Mouse (Mus musculus) midbrain, embryonic 13.5 days (tissue): ENCODE measurements around the gene Fam117b. TPM values are rescaled to one million over a fixed set of nuclear protein-coding genes. Genes with fewer than 3 reads are reported as not detected.

Experiments
- ATAC-seq: fragments of 200-750 bp; cut with Nextera tagmentation; 2 replicates; pipeline ENCODE4 v1.8.0; 2017; ENCODE audit warnings: mild to moderate bottlenecking, moderate TSS enrichment, moderate library complexity
- H3K27ac ChIP-seq: fragments of 300-500 bp; sonication (generic); 2 replicates; pipeline ENCODE4 v1.5.1; 2015; ENCODE audit warnings: inconsistent platforms, mild to moderate bottlenecking, moderate library complexity
- H3K27me3 ChIP-seq: fragments of 300-500 bp; sonication (generic); 2 replicates; pipeline ENCODE4 v1.6.1; 2015; ENCODE audit warnings: mild to moderate bottlenecking, inconsistent platforms
- H3K36me3 ChIP-seq: fragments of 300-500 bp; sonication (generic); 2 replicates; pipeline ENCODE4 v1.6.1; 2015; ENCODE audit warnings: mild to moderate bottlenecking, inconsistent platforms
- H3K4me1 ChIP-seq: fragments of 300-500 bp; sonication (generic); replicated peaks from 2 replicates; pipeline ENCODE4 v1.6.1; 2015; ENCODE audit warnings: inconsistent platforms
- H3K4me2 ChIP-seq: fragments of 300-500 bp; sonication (generic); replicated peaks from 2 replicates; pipeline ENCODE4 v1.6.1; 2015; ENCODE audit warnings: moderate library complexity, mild to moderate bottlenecking, inconsistent platforms
- H3K4me3 ChIP-seq: fragments of 300-500 bp; sonication (generic); replicated peaks from 2 replicates; pipeline ENCODE4 v1.5.1; 2015; ENCODE audit warnings: mild to moderate bottlenecking, inconsistent platforms
- H3K9ac ChIP-seq: fragments of 300-500 bp; sonication (generic); replicated peaks from 2 replicates; pipeline ENCODE4 v1.6.1; 2015; ENCODE audit warnings: mild to moderate bottlenecking, inconsistent platforms
- H3K9me3 ChIP-seq: fragments of 300-500 bp; sonication (generic); 2 replicates; pipeline ENCODE4 v1.6.1; 2016; ENCODE audit warnings: mild to moderate bottlenecking, inconsistent platforms
- WGBS: fragments of 180-500 bp; shearing (Covaris S2); methylation state at CpG from one replicate; pipeline ENCODE4 v1.1.7; 2015; 5-methylcytosine and 5-hydroxymethylcytosine counted together
- polyA plus RNA-seq: library from polyadenylated mRNA; unstranded; fragments of >200 nt; fragmentation: Nextera tagmentation; extraction: Ambion mirVana; gene quantifications from 2 replicates; pipeline ENCODE4 v1.2.1, GENCODE M21; 2015

Fam117b gene
- polyA plus RNA-seq, 1 experiment from 2014 or later, result 29.1 TPM

DNA sequence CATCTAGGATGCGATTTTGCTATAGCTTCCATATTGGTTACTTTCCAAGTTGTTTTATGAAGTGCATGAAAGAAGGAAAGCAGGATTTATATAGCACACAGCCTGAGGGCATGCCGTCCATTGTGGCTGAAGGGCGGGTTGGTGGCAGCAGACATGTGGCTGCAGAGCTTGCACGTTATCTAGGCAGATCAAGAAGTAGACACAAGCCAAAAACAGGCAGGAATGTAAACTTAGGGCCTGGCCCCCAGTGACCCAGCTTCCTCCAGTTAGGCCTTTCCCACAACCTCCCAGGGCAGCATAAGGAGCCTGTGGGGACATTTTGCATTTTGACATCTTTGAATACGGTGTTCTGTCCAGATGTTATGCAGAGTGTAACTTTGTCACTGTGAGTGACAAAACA is 31.0 kb downstream of the Fam117b start:
- Histone ChIP-seq H3K9me3 (no peaks in the 10 kb centered on the region), H3K36me3 (no peaks in the 10 kb centered on the region; the same call in 1 of the 2 replicates), H3K27me3 (no peaks in the 10 kb centered on the region), H3K27ac (no peak overlapping the region), H3K4me3 (no peak overlapping the region), H3K4me2 (no peak overlapping the region), H3K4me1 (peaks cover 7% of the 10 kb centered on the region), H3K9ac (no peak overlapping the region)
- WGBS, result 76% methylated on average over 5 of the region's 5 CpGs
- no peak for ATAC-seq

DNA sequence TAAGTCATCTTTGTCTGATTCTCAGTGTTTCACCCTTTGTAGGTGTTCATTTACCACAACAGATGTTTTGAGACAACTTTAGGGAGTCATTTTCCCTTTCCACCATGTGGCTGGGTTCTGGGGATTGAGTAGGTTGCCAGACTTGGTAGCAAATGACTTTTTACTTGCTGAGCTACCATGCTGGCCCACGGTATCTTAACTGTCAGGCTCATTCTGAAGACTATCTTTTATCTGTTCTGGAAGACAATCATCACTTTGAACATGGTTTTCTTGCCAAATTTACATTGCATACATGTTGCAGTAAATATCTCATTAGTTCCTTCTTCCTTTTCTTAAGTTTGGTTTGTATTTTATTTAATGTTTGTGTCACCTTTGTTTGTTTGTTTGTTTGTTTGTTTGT is 33.2 kb downstream of the Fam117b start:
- WGBS, result 82% methylated on average over 1 of the region's 1 CpGs
- peaks cover 7% of the 10 kb centered on the region for H3K4me1 ChIP-seq
- H3K36me3 ChIP-seq, result peaks cover 11% of the 10 kb centered on the region

GRCm38 (mm10) chr1:59947509-59947908 is 34.7 kb downstream of the Fam117b start:
- Histone ChIP-seq H3K36me3 (peaks cover 11% of the 10 kb centered on the region), H3K4me3 (no peak overlapping the region), H3K4me1 (peaks cover 7% of the 10 kb centered on the region), H3K9ac (no peak overlapping the region), H3K9me3 (no peaks in the 10 kb centered on the region), H3K4me2 (no peak overlapping the region), H3K27ac (no peak overlapping the region), H3K27me3 (no peaks in the 10 kb centered on the region)
- ATAC-seq, result no peak
- WGBS, result 100% methylated on average over 4 of the region's 4 CpGs

More for the DNA sequence above, 33.2 kb downstream of the Fam117b start:
- Histone ChIP-seq H3K27me3 (no peaks in the 10 kb centered on the region), H3K9me3 (no peaks in the 10 kb centered on the region), H3K4me3 (no peak overlapping the region), H3K9ac (no peak overlapping the region), H3K27ac (no peak overlapping the region), H3K4me2 (no peak overlapping the region)
- ATAC-seq, result no peak

- Histone ChIP-seq H3K27me3 (no peaks in the 10 kb centered on the region), H3K27ac (no peak overlapping the region), H3K36me3 (peaks cover 28% of the 10 kb centered on the region), H3K9ac (no peak overlapping the region), H3K4me1 (no peaks in the 10 kb centered on the region), H3K4me3 (no peak overlapping the region), H3K9me3 (no peaks in the 10 kb centered on the region), H3K4me2 (no peak overlapping the region)
- WGBS, result 83% methylated on average over 3 of the region's 3 CpGs
- ATAC-seq, result no peak
Observed at GRCm38 (mm10) chr1:59957206-59957605, 44.4 kb downstream of the Fam117b start.

DNA sequence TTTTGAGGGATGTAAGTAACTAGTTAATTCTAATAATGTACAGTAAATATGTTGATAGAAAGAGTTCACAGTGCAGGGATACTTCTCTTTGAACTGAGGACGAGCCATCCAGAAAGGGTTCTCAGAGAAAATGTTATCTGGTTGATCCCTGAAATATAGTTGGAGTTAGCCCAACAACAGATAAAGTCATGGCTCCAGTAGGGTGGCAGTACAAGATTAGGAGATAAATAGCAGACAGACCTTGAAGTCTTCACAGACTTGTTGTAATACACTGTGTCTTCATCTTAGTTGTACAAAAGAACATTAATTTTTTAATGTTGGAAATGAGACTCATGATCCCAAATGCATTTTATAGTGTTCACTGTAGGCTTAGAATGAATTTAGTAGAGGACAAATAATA is 47.1 kb downstream of the Fam117b start:
- WGBS, result 98% methylated on average over 1 of the region's 1 CpGs
- Histone ChIP-seq H3K27me3 (no peaks in the 10 kb centered on the region), H3K36me3 (peaks cover 45% of the 10 kb centered on the region), H3K9me3 (no peaks in the 10 kb centered on the region), H3K27ac (no peak overlapping the region), H3K4me1 (no peaks in the 10 kb centered on the region), H3K9ac (no peak overlapping the region), H3K4me3 (no peak overlapping the region), H3K4me2 (no peak overlapping the region)
- ATAC-seq, result no peak

DNA sequence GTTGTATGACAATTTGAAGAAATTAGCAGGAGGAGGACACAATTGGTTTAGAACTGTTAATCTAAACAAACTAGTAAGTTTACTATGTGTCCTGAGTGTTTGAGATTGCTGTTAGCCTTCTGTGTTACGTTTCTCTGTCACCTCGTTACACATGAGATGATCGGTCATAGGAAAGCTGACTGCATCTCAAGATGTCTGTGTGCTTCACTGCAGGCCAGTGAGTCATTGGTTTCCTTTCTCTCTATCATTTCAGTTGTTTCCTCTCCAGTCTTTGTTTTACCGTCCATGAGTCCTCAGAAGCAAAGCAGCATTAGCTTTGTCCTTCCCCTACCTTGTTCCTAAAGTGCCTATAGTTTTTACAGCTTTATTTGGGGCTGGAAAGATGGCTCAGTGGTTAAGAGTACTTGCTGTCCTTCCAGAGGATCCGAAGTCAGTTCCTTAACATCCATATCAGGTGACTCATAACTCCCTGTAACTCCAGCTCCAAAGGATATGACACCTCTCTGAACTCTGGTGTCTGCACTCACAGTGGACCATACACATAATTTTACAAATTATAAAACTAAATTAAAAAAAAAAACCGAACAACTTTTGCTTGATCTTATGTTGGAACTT is 53.5 kb downstream of the Fam117b start:
- Histone ChIP-seq H3K9ac (no peak overlapping the region), H3K9me3 (no peaks in the 10 kb centered on the region), H3K4me1 (no peaks in the 10 kb centered on the region), H3K4me3 (no peak overlapping the region), H3K36me3 (peaks cover 52% of the 10 kb centered on the region), H3K4me2 (no peak overlapping the region), H3K27me3 (no peaks in the 10 kb centered on the region), H3K27ac (no peak overlapping the region)
- WGBS, result 88% methylated on average over 6 of the region's 6 CpGs
- no peak for ATAC-seq

DNA sequence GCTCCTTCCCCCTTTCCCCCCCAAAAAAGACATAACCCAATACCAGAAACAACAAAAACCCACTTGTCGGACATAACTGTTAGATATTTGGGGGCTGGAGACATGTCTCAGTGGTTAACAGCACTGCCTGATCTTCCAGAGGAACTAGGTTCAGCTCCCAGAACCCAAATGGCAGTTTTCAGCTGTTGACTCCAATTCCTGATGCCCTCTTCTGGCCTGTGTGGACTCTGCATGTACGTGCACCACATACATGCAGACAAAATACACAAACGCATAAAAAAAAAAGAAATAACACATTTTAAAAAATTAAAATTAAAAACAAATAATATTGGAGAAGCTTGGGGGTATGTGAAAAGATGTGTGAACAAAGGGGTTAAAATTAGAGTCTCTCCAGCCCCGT is 54.5 kb downstream of the Fam117b start:
- Histone ChIP-seq H3K36me3 (peaks cover 51% of the 10 kb centered on the region), H3K27ac (no peak overlapping the region), H3K9ac (no peak overlapping the region), H3K4me3 (no peak overlapping the region), H3K27me3 (no peaks in the 10 kb centered on the region), H3K4me2 (no peak overlapping the region), H3K4me1 (no peaks in the 10 kb centered on the region), H3K9me3 (no peaks in the 10 kb centered on the region)
- ATAC-seq, result no peak
- 92% methylated on average over 4 of the region's 4 CpGs for WGBS

- Histone ChIP-seq H3K9ac (no peak overlapping the region), H3K27ac (no peak overlapping the region), H3K27me3 (no peaks in the 10 kb centered on the region), H3K9me3 (no peaks in the 10 kb centered on the region), H3K36me3 (peaks cover 53% of the 10 kb centered on the region), H3K4me2 (no peak overlapping the region), H3K4me3 (no peak overlapping the region), H3K4me1 (no peaks in the 10 kb centered on the region)
- ATAC-seq, result no peak
Observed at GRCm38 (mm10) chr1:59986626-59987025, 73.8 kb downstream of the Fam117b start.

DNA sequence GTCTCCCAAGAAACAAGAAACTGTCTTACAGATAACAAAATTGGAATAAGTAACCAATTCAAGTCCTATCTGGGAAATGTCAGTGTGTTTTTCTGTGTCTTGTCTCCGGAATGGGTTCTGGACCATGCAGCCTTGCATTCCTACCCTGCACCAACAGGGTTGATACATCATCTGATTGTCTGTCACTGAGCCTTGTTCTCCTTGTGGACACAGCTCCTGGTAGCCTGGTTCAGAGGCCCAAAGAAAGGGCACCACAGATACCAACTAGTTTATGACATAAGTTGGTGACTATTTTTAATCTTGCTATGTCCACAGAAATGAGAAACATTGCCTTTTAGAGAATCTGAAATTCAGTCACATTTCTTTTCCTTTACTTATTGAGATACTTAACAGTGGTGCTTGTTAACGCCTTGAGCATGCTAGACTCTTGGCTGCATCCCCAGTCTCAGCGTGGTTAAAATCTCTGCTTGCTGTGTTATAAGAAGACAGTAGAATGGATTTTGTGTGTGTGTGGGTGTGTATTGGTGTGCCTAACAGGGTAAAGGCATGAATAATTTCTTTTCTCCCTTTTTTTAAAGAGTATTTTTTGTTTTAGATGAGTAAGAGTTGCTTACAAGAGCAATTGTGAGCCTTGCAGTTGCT is 74.7 kb downstream of the Fam117b start:
- WGBS, result 95% methylated on average over 3 of the region's 3 CpGs
- H3K9ac ChIP-seq, result no peak overlapping the region
- H3K27ac ChIP-seq, result no peak overlapping the region
- no peaks in the 10 kb centered on the region for H3K9me3 ChIP-seq
- H3K4me2 ChIP-seq, result no peak overlapping the region
- H3K4me1 ChIP-seq, result no peaks in the 10 kb centered on the region
- ATAC-seq, result no peak
- H3K27me3 ChIP-seq, result no peaks in the 10 kb centered on the region
- H3K36me3 ChIP-seq, result peaks cover 53% of the 10 kb centered on the region
- H3K4me3 ChIP-seq, result no peak overlapping the region

GRCm38 (mm10) chr1:59995646-59996045 is 82.8 kb downstream of the Fam117b start:
- Histone ChIP-seq H3K4me2 (no peak overlapping the region), H3K27ac (no peak overlapping the region), H3K9me3 (no peaks in the 10 kb centered on the region), H3K9ac (no peak overlapping the region), H3K36me3 (peaks cover 14% of the 10 kb centered on the region), H3K27me3 (no peaks in the 10 kb centered on the region), H3K4me1 (no peaks in the 10 kb centered on the region), H3K4me3 (no peak overlapping the region)
- ATAC-seq, result no peak
- 46% methylated on average over 3 of the region's 3 CpGs for WGBS

DNA sequence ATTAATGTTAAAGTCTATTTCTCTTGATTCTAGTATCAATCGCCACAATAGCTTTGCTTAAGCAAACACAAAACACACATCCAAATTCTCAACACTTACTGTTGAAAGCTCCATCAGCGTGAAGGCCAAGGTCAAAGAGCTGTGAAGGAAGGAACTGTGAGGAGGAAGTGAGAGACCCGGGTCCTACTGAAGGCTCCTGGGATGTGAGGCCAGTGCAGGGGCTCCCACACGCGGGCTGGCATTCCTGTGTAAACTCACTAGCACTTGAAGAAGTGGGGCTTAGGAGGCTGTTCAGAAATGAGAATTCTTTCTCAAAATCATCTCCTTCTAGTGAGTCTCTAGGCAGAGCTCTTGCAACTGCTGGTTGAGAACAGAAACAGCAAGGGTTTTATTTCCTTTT is 84.5 kb downstream of the Fam117b start:
- Histone ChIP-seq H3K4me3 (no peak overlapping the region), H3K9me3 (no peaks in the 10 kb centered on the region), H3K4me2 (no peak overlapping the region), H3K36me3 (peaks cover 2% of the 10 kb centered on the region; the same call in 1 of the 2 replicates), H3K27me3 (no peaks in the 10 kb centered on the region), H3K27ac (no peak overlapping the region), H3K9ac (no peak overlapping the region), H3K4me1 (no peaks in the 10 kb centered on the region)
- 85% methylated on average over 5 of the region's 5 CpGs for WGBS
- no peak for ATAC-seq

- Histone ChIP-seq H3K27me3 (no peaks in the 10 kb centered on the region), H3K36me3 (no peaks in the 10 kb centered on the region), H3K9ac (no peak overlapping the region), H3K27ac (no peak overlapping the region), H3K9me3 (no peaks in the 10 kb centered on the region), H3K4me1 (no peaks in the 10 kb centered on the region), H3K4me3 (no peak overlapping the region), H3K4me2 (no peak overlapping the region)
- 69% methylated on average over 2 of the region's 2 CpGs for WGBS
- ATAC-seq, result no peak
Observed at GRCm38 (mm10) chr1:60000319-60000718, 87.5 kb downstream of the Fam117b start.

- no peak overlapping the region for H3K4me2 ChIP-seq
- 90% methylated on average over 10 of the region's 10 CpGs for WGBS
- H3K4me3 ChIP-seq, result no peak overlapping the region
- H3K4me1 ChIP-seq, result no peaks in the 10 kb centered on the region
- no peak overlapping the region for H3K27ac ChIP-seq
- no peaks in the 10 kb centered on the region for H3K36me3 ChIP-seq
- H3K9ac ChIP-seq, result no peak overlapping the region
- no peak for ATAC-seq
- no peaks in the 10 kb centered on the region for H3K27me3 ChIP-seq
- H3K9me3 ChIP-seq, result no peaks in the 10 kb centered on the region
Observed at GRCm38 (mm10) chr1:60007337-60007736, 94.5 kb downstream of the Fam117b start.
